ENCODE assay signal across 7 mouse cellular contexts in the genomic region with DNA sequence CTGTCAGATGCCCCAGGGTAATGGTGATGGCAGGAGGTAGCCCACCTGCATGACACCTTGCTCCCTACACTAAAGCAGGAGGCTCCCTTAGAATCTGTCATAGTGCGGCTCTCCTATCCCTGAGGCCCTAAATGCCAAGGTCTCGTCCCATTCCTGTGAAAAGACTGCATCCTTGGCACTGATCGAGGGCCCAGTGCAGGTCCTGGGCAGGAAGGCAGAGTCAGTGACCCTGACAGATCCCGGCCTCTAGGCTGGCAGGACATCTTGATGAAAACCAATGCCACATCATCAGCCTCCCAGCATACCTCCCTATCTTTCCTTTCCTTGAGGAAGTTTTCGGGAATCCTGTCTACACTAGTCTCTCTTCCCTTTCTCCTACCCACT. TPM values are rescaled to one million over a fixed set of nuclear protein-coding genes. Genes with fewer than 3 reads are reported as not detected.
DNase-seq lines count a peak whose midpoint lies in the region; TF ChIP-seq lines count a peak whose summit lies in the region.

No protein-coding gene starts in this region.

- intact Hi-C loops in left cerebral cortex, adult 2 months (cut with DNase I) = no loop called here

- peaks cover 41% of the 10 kb centered on the region for H3K27me3 ChIP-seq in forebrain, embryonic 10.5 days (ENCODE audit: poor library complexity, severe bottlenecking)
- peaks cover 37% of the 10 kb centered on the region for H3K27me3 ChIP-seq in limb, embryonic 10.5 days (ENCODE audit: low read depth, poor library complexity, severe bottlenecking)

- H3K4me1 ChIP-seq in forebrain, embryonic 10.5 days = peaks cover 33% of the 10 kb centered on the region
- H3K4me1 ChIP-seq in limb, embryonic 10.5 days = peaks cover 32% of the 10 kb centered on the region
- peaks cover 17% of the 10 kb centered on the region for H3K4me1 ChIP-seq in olfactory bulb, adult 2 months (ENCODE audit: control insufficient read depth, insufficient read depth, low read length)

- TF ChIP-seq CTCF in left cerebral cortex, adult 2 months (IDR thresholded peaks at IDR 0.05) = no peak
- no peak for TF ChIP-seq CTCF in olfactory bulb, adult 2 months (IDR thresholded peaks at IDR 0.05; ENCODE audit: insufficient read depth, low read depth, low read length)

- no peaks in the 10 kb centered on the region for H3K36me3 ChIP-seq in forebrain, embryonic 10.5 days (replicated peaks)
- no peaks in the 10 kb centered on the region for H3K36me3 ChIP-seq in limb, embryonic 10.5 days

- TF ChIP-seq POLR2A in olfactory bulb, adult 2 months (IDR thresholded peaks at IDR 0.05; ENCODE audit: insufficient read depth, low read depth, low read length) = no peak

- DNase-seq in left cerebral cortex, adult 2 months (ENCODE audit: extremely low spot score in 1 of 2, low spot score in 2 of 2) = no peak
- DNase-seq in left cerebral cortex, adult 8-10 months (ENCODE audit: low spot score in 2 of 2) = no peak
- DNase-seq in forebrain, embryonic 10.5 days (ENCODE audit: extremely low spot score, low spot score) = no peak
- no peak for DNase-seq in limb, embryonic 10.5 days (ENCODE audit: low spot score)
- DNase-seq in T-cell, adult 2 months (ENCODE audit: low spot score) = no peak
- no peak for DNase-seq in ovary, postnatal 14 days (ENCODE audit: low spot score)

- peak overlapping the region; percentile 61 for H3K4me3 ChIP-seq in left cerebral cortex, adult 2 months
- H3K4me3 ChIP-seq in forebrain, embryonic 10.5 days = peak overlapping the region; percentile 67
- H3K4me3 ChIP-seq in limb, embryonic 10.5 days = peak overlapping the region; percentile 62
- H3K4me3 ChIP-seq in olfactory bulb, adult 2 months (ENCODE audit: insufficient read depth, low read depth, low read length) = peak overlapping the region; percentile 61

- no peaks in the 10 kb centered on the region for H3K9me3 ChIP-seq in forebrain, embryonic 10.5 days
- no peaks in the 10 kb centered on the region for H3K9me3 ChIP-seq in limb, embryonic 10.5 days (replicated peaks)

- WGBS in forebrain, embryonic 10.5 days = 68% methylated on average over 5 of the region's 5 CpGs
- WGBS in limb, embryonic 10.5 days = 68% methylated on average over 5 of the region's 5 CpGs
- WGBS in olfactory bulb, adult 2 months = 58% methylated on average over 5 of the region's 5 CpGs

- peak overlapping the region; percentile 80; the same call in 1 of the 2 replicates for H3K27ac ChIP-seq in left cerebral cortex, adult 2 months
- H3K27ac ChIP-seq in forebrain, embryonic 10.5 days = peak overlapping the region; percentile 96
- peak overlapping the region; percentile 94 for H3K27ac ChIP-seq in limb, embryonic 10.5 days
- H3K27ac ChIP-seq in olfactory bulb, adult 2 months (ENCODE audit: insufficient read depth, low read depth, low read length) = 0 out of 2 replicates have a peak overlapping the region, but pooled peaks have one; percentile 64

RNA-seq across cellular contexts. Expression of gene Vwa1, which starts 5.0 kb away (rescaled TPM):
- 10 to 100 TPM; 13.6 to 15.9 TPM for total RNA-seq in left cerebral cortex, adult 2 months (2021)
- total RNA-seq in left cerebral cortex, adult 8-10 months (2022) = 10 to 100 TPM; 14.0 to 14.9 (median 14.4) TPM
- 9.7 and 11.3 TPM in 2 replicates for polyA plus RNA-seq in forebrain, embryonic 10.5 days (2016; fragmentation: Nextera tagmentation; extraction: Ambion mirVana)
- polyA plus RNA-seq in limb, embryonic 10.5 days (2016; fragmentation: Nextera tagmentation; extraction: Ambion mirVana) = 4.7 and 6.6 TPM in 2 replicates
- not detected in 2 replicates for polyA plus RNA-seq in olfactory bulb, adult 2 months (2012; ENCODE audit: insufficient read depth, insufficient read length, low replicate concordance, missing spikeins)

RNA-seq across cellular contexts. Expression of gene Atad3a, which starts 8.6 kb away (rescaled TPM):
- total RNA-seq in left cerebral cortex, adult 2 months (2021) = 10 to 100 TPM; 53.0 to 58.8 TPM
- total RNA-seq in left cerebral cortex, adult 8-10 months (2022) = 10 to 100 TPM; 41.3 to 55.7 (median 51.1) TPM
- polyA plus RNA-seq in forebrain, embryonic 10.5 days (2016; fragmentation: Nextera tagmentation; extraction: Ambion mirVana) = 141 and 149 TPM in 2 replicates
- polyA plus RNA-seq in limb, embryonic 10.5 days (2016; fragmentation: Nextera tagmentation; extraction: Ambion mirVana) = 138 and 161 TPM in 2 replicates
- not detected in 2 replicates for polyA plus RNA-seq in olfactory bulb, adult 2 months (2012; ENCODE audit: insufficient read depth, insufficient read length, low replicate concordance, missing spikeins)

RNA-seq across cellular contexts. Expression of gene Tmem88b, which starts 16.2 kb away (rescaled TPM):
- 10 to 100 TPM; 16.4 to 16.8 TPM for total RNA-seq in left cerebral cortex, adult 2 months (2021)
- total RNA-seq in left cerebral cortex, adult 8-10 months (2022) = 10 to 100 TPM; 35.4 to 43.6 (median 36.6) TPM
- polyA plus RNA-seq in forebrain, embryonic 10.5 days (2016; fragmentation: Nextera tagmentation; extraction: Ambion mirVana) = 0.24 and 0.27 TPM in 2 replicates
- 0.30 and 0.33 TPM in 2 replicates for polyA plus RNA-seq in limb, embryonic 10.5 days (2016; fragmentation: Nextera tagmentation; extraction: Ambion mirVana)
- polyA plus RNA-seq in olfactory bulb, adult 2 months (2012; ENCODE audit: insufficient read depth, insufficient read length, low replicate concordance, missing spikeins) = not detected in 2 replicates

RNA-seq across cellular contexts. Expression of gene Ankrd65, which starts 20.8 kb away (rescaled TPM):
- total RNA-seq in left cerebral cortex, adult 2 months (2021) = under 1 TPM in 1 of 2 experiments, not detected in 1; 0.29 TPM
- total RNA-seq in left cerebral cortex, adult 8-10 months (2022) = under 1 TPM in 1 of 4 experiments, not detected in 3; 0.35 TPM
- not detected in 2 replicates for polyA plus RNA-seq in forebrain, embryonic 10.5 days (2016; fragmentation: Nextera tagmentation; extraction: Ambion mirVana)
- 0.18 TPM in 1 of 2 replicates, not detected in the other for polyA plus RNA-seq in limb, embryonic 10.5 days (2016; fragmentation: Nextera tagmentation; extraction: Ambion mirVana)
- polyA plus RNA-seq in olfactory bulb, adult 2 months (2012; ENCODE audit: insufficient read depth, insufficient read length, low replicate concordance, missing spikeins) = not detected in 2 replicates

RNA-seq across cellular contexts. Expression of gene Mrpl20, which starts 33.2 kb away (rescaled TPM):
- 10 to 100 TPM; 82.7 to 84.8 TPM for total RNA-seq in left cerebral cortex, adult 2 months (2021)
- total RNA-seq in left cerebral cortex, adult 8-10 months (2022) = 10 to 100 TPM; 75.3 to 87.1 (median 84.7) TPM
- polyA plus RNA-seq in forebrain, embryonic 10.5 days (2016; fragmentation: Nextera tagmentation; extraction: Ambion mirVana) = 253 and 258 TPM in 2 replicates
- 246 and 297 TPM in 2 replicates for polyA plus RNA-seq in limb, embryonic 10.5 days (2016; fragmentation: Nextera tagmentation; extraction: Ambion mirVana)
- not detected in 2 replicates for polyA plus RNA-seq in olfactory bulb, adult 2 months (2012; ENCODE audit: insufficient read depth, insufficient read length, low replicate concordance, missing spikeins)

Comparison
In these comparisons a context has a peak if more than half of its experiments do, and no peak if none do; other contexts are left out.
1. RNA of gene Atad3a, which starts 8.6 kb away (polyA plus RNA-seq): 141 to 149 TPM in forebrain, embryonic 10.5 days and 138 to 161 TPM in limb, embryonic 10.5 days; not detected in olfactory bulb, adult 2 months; every median in the first group is over 100 times any median in the second.
2. Peak in every context shown above with its lines, with median percentiles within 50 percentile points of each other: H3K27ac ChIP-seq and H3K4me3 ChIP-seq.